Mouse (Mus musculus) ES-Bruce4 (cell line): ENCODE results near the gene Traf3ip2. TPM values are rescaled to one million over a fixed set of nuclear protein-coding genes. Genes with fewer than 3 reads are reported as not detected.
A peak's percentile ranks its signal among the peaks of the same experiment; 100 is the strongest.

Source experiments
- H3K27ac ChIP-seq: 2 replicates; pipeline ENCODE4 v1.5.1; 2012; ENCODE audit warnings: low read length, inconsistent platforms; ENCODE audit not compliant: insufficient read depth
- H3K27me3 ChIP-seq: 2 replicates; pipeline ENCODE4 v1.6.1; 2012; ENCODE audit warnings: mild to moderate bottlenecking, low read length, inconsistent platforms; ENCODE audit not compliant: control insufficient read depth, poor library complexity, insufficient read depth, severe bottlenecking
- H3K36me3 ChIP-seq: 2 replicates; pipeline ENCODE4 v1.6.1; 2012; ENCODE audit warnings: inconsistent platforms, mild to moderate bottlenecking, low read length, moderate library complexity; ENCODE audit not compliant: control insufficient read depth, poor library complexity, insufficient read depth, severe bottlenecking
- H3K4me1 ChIP-seq: one replicate; pipeline ENCODE4 v1.8.1; 2011; ENCODE audit warnings: low read length; ENCODE audit not compliant: control insufficient read depth, insufficient read depth
- H3K4me3 ChIP-seq: 2 replicates; pipeline ENCODE4 v1.5.1; 2011; ENCODE audit warnings: low read depth, mild to moderate bottlenecking, low read length
- H3K9ac ChIP-seq: 2 replicates; pipeline ENCODE4 v1.6.1; 2012; ENCODE audit warnings: low read depth, mild to moderate bottlenecking, inconsistent platforms; ENCODE audit not compliant: poor library complexity, severe bottlenecking
- H3K9me3 ChIP-seq: replicated peaks from 2 replicates; pipeline ENCODE4 v1.6.1; 2012; ENCODE audit warnings: mild to moderate bottlenecking, low read length, inconsistent platforms; ENCODE audit not compliant: control insufficient read depth, poor library complexity, insufficient read depth, severe bottlenecking
- CTCF ChIP-seq: IDR thresholded peaks from one replicate; pipeline ENCODE4 v1.8.1; 2011; ENCODE audit warnings: low read depth, low read length
- EP300 ChIP-seq: IDR thresholded peaks from 2 replicates; pipeline ENCODE4 v1.6.1; 2011; ENCODE audit warnings: low read depth, low read length; ENCODE audit not compliant: insufficient read depth
- POLR2A ChIP-seq: IDR thresholded peaks from one replicate; pipeline ENCODE4 v1.8.1; 2011; ENCODE audit warnings: low read length; ENCODE audit not compliant: insufficient read depth
- polyA plus RNA-seq: library from polyadenylated mRNA; stranded (reverse); fragments of >200 nt; gene quantifications from 2 replicates; pipeline ENCODE4 v1.2.4, GENCODE M21; 2011; ENCODE audit warnings: low read depth; ENCODE audit not compliant: missing spikeins, insufficient read depth, insufficient read length

Gene Traf3ip2
- polyA plus RNA-seq, 1 experiment, result 11.9 TPM

DNA sequence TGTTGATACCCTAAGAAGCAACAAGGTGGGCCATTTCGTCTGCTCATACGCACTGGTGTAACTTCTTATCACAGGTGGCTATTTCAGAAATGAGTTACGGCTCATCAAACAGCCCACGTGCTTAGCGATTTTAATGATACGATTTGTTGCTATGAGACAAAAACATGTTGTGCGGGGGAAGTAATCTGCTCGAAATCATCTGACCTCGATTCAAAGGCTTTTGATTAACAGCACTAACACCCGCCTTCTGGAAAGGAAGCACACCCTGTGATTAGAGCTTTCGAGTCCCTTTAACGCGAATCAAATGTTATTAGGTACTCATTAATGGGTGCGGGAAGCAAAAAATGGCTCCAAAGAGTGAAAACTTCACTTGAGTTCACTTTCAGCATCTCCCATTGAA lies 18.9 kb downstream of the Traf3ip2 start:
- Histone ChIP-seq H3K27me3 (no peaks in the 10 kb centered on the region), H3K4me1 (peaks cover 11% of the 10 kb centered on the region), H3K27ac (0 out of 2 replicates have a peak overlapping the region, but pooled peaks have one; percentile 24), H3K9me3 (no peaks in the 10 kb centered on the region), H3K9ac (no peak overlapping the region), H3K4me3 (no peak overlapping the region), H3K36me3 (no peaks in the 10 kb centered on the region)
- TF ChIP-seq POLR2A (no peak), CTCF (no peak), EP300 (no peak)

DNA sequence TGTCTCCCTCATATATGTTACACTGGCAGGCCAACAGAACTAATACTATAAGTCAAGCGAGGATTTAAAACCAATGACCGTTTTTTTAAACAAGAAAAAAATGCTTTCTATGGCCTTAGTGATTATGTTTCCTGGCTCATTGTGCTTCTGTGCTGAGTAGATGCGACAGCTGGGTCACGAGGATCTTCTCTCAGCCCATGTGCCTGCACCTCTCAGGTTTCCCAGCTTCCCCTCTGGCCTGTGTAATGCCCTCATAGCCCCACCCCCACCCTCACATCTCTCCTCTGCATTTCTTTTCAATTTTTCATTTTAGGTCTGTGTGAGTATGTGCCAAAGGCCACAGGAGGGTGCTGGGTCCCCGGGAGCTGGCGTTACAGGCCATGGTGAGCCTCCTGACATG lies 20.6 kb downstream of the Traf3ip2 start:
- TF ChIP-seq EP300 (no peak), POLR2A (no peak), CTCF (no peak)

DNA sequence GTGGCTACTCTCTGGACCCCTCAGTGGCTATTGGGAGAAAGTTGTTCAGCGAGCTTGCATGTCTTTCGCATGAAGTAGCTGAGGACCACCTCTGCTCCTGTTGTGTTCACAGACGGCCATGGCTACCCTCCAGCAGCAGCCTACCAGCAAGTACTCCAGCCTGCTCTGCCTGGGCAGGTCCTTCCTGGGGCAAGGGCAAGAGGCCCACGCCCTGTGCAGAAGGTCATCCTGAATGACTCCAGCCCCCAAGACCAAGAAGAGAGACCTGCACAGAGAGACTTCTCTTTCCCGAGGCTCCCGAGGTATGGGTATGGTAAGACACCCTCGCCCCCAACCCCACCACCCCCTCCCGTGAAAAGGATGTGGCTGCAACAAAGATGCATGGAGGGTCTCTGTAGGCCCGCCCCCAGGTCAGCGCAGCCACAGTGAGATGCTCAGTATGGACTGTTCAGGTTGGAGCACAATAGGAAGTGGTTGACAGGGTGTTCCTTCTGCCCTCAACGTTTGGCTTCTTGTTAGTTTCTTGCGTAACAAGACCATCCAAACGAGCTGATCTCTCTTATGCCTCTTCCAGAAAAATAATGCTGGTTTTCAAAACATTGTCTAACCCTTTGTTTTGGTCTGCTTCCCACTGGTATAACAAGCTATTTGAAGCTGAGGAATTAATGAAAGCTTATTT lies 21.8 kb downstream of the Traf3ip2 start:
- H3K4me3 ChIP-seq, result no peak overlapping the region
- H3K9ac ChIP-seq, result no peak overlapping the region
- peaks cover 5% of the 10 kb centered on the region for H3K36me3 ChIP-seq
- TF ChIP-seq CTCF (no peak), POLR2A (no peak), EP300 (peak; percentile 71; the same call in 1 of the 2 replicates)
- peak overlapping the region; percentile 14; the same call in 1 of the 2 replicates for H3K27ac ChIP-seq
- H3K9me3 ChIP-seq, result no peaks in the 10 kb centered on the region
- H3K27me3 ChIP-seq, result no peaks in the 10 kb centered on the region
- peaks cover 11% of the 10 kb centered on the region for H3K4me1 ChIP-seq

More for the DNA sequence above, 20.6 kb downstream of the Traf3ip2 start:
- H3K4me3 ChIP-seq, result no peak overlapping the region
- no peak overlapping the region for H3K9ac ChIP-seq
- H3K4me1 ChIP-seq, result peaks cover 11% of the 10 kb centered on the region
- H3K27ac ChIP-seq, result no peak overlapping the region
- no peaks in the 10 kb centered on the region for H3K27me3 ChIP-seq
- no peaks in the 10 kb centered on the region for H3K9me3 ChIP-seq
- H3K36me3 ChIP-seq, result no peaks in the 10 kb centered on the region

- peaks cover 7% of the 10 kb centered on the region for H3K4me1 ChIP-seq
- no peak for TF ChIP-seq POLR2A
- no peak for TF ChIP-seq EP300
- no peak for TF ChIP-seq CTCF
- no peaks in the 10 kb centered on the region for H3K9me3 ChIP-seq
- H3K36me3 ChIP-seq, result peaks cover 12% of the 10 kb centered on the region
- H3K9ac ChIP-seq, result no peak overlapping the region
- H3K4me3 ChIP-seq, result no peak overlapping the region
- no peak overlapping the region for H3K27ac ChIP-seq
- H3K27me3 ChIP-seq, result no peaks in the 10 kb centered on the region
Measured at GRCm38 (mm10) chr10:39638862-39639261, 26.1 kb downstream of the Traf3ip2 start.

DNA sequence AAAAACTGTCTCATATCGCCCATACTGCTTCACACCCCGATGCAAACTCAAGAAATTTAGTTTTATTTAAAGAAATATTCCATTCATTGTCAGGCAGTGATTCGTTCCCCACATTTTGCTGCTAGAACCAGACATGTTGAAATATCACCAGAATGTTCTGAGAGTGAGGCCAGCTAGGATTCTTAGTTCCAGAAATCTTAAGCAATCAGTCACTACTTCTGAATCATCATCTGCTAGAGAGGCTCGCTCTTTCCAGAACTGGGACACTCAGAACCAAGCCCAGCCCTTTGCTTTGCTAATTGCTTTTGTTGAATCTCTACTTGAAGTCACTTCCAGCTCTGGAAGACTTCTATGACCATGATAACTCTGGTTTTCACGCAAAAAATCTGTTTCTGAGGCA lies 27.0 kb downstream of the Traf3ip2 start:
- no peak overlapping the region for H3K27ac ChIP-seq
- peaks cover 12% of the 10 kb centered on the region for H3K36me3 ChIP-seq
- no peak overlapping the region for H3K4me3 ChIP-seq
- no peaks in the 10 kb centered on the region for H3K27me3 ChIP-seq
- no peaks in the 10 kb centered on the region for H3K9me3 ChIP-seq
- peaks cover 3% of the 10 kb centered on the region for H3K4me1 ChIP-seq
- H3K9ac ChIP-seq, result no peak overlapping the region
- TF ChIP-seq POLR2A (no peak), CTCF (no peak), EP300 (no peak)

DNA sequence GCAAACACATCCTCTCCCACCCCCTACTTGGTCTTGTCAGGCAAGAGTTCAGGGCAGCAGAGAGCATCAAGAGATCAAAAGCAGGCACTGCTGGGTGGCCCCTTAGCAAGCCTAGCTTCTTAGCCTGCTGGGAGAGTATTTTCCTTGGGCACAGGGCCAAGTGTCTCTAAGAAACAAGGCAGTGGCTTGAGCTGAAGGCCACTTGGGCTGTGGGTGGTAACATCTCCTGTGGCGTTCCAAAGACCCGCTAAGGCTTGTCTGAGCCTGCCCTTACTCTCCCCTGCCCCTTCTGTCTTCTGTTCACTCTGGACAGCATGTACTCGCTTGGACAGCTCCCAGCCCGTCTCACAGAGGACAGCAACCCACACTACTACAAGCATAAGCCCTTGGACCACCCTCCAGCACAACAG lies 28.1 kb downstream of the Traf3ip2 start:
- Histone ChIP-seq H3K36me3 (peaks cover 12% of the 10 kb centered on the region), H3K27ac (peak overlapping the region; percentile 34), H3K4me3 (no peak overlapping the region), H3K9me3 (no peaks in the 10 kb centered on the region), H3K27me3 (no peaks in the 10 kb centered on the region), H3K4me1 (peaks cover 3% of the 10 kb centered on the region), H3K9ac (no peak overlapping the region)
- TF ChIP-seq POLR2A (no peak), EP300 (0 out of 2 replicates have a peak, but pooled peaks have one; percentile 24)
